Mouse (Mus musculus): ENCODE measurements around the gene Slc26a1.

Slc26a1 gene

DNA sequence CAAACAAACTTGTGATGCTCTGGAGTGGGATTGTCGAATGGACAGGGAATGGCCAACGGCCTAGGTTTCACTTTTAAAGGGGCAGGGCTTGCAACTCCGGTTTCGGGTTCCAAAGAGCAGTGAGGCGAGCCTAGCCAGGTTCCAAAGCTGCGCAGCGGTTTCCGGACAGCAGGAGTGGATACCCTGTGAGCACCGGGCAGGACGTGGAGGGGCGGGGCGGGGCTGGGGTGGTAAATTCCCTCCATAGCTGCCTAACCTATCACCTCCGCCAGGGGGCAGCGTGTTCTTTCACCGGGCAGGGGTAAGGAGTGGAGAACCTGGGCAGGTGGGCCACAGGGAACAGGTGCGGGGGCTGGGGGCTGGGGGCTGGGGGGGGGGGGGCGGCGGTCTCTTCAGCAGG lies 16.9 kb upstream of the Slc26a1 start, which contains the start of gene Fgfrl1:
Gene Fgfrl1, plus strand, starts transcription at position 112 of the 400 bp plus-strand sequence.
- in situ Hi-C loops (cut with MboI, MseI) = no loop called here

DNA sequence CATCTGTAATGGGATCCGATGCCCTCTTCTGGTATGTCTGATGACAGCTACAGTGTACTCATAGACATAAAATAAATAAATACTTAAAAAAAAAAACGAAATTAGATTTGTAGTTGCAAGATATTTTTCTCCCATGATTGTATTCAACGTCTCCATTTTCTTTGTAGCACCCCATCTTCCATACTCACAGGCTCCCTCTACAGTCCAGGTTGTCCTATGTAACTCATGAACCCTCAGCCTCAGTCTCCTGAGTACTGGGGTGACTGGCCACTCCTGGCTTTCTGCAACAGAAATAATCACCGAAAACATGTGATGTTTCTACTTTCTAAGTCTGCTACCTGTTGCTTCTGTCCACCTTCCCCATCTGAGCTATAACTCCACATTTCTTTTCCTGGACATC lies 15.8 kb upstream of the Slc26a1 start:
- in situ Hi-C loops (cut with MboI, MseI) = no loop called here

GRCm38 (mm10) chr5:108689091-108689490 lies 13.7 kb upstream of the Slc26a1 start:
- in situ Hi-C loops (cut with MboI, MseI) = no loop called here

DNA sequence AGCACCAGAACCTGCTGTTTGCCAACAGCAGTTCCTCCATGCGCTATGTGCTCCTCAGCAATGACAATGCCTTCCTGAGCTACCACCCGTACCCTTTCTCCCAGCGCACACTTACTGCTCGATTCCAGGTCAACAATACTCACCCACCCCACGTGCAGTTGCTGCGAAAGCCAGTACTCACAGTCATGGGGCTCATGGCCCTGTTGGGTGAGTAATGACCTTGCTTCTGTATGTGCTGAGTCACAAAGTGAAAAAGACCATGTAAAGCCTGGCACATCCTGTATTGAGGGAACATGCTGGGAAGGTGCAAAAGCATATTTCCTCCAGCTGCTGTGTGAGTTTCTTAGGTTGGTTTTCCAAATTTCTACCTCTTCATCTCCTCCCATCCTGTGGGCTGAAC lies 5.5 kb upstream of the Slc26a1 start:
- in situ Hi-C loops (cut with MboI, MseI) = no loop called here

- in situ Hi-C loops (cut with MboI, MseI) = no loop called here
Measured at GRCm38 (mm10) chr5:108679909-108680308, 4.5 kb upstream of the Slc26a1 start.

- in situ Hi-C loops (cut with MboI, MseI) = no loop called here
Measured at GRCm38 (mm10) chr5:108678296-108678854, 3.0 kb upstream of the Slc26a1 start.

- in situ Hi-C loops (cut with MboI, MseI) = no loop called here
Measured at GRCm38 (mm10) chr5:108677605-108678295, 2.4 kb upstream of the Slc26a1 start.

GRCm38 (mm10) chr5:108676772-108677498 lies 1.6 kb upstream of the Slc26a1 start:
- in situ Hi-C loops (cut with MboI, MseI) = no loop called here

GRCm38 (mm10) chr5:108674624-108675023 lies 745 bp downstream of the Slc26a1 start:
- in situ Hi-C loops (cut with MboI, MseI) = no loop called here

DNA sequence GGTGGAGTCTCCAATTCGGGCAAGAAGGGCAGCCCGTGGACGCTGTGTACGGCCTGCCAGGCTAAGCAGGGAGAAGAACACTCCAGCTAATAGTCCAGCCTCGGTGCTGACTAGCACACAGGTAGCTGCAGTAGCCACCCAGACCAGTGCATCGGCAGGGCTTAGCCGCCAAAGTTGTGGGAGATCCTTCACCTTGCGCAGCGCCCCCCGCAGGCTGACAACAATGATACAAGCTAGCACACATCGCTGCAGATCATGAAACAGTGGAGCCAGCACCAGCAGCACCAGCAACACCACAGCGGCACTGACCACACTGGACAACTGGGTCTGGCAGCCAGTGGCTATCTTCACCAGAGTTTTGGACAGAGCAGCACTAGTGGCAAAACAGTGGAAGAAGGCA lies 3.6 kb downstream of the Slc26a1 start:
- in situ Hi-C loops (cut with MboI, MseI) = no loop called here

DNA sequence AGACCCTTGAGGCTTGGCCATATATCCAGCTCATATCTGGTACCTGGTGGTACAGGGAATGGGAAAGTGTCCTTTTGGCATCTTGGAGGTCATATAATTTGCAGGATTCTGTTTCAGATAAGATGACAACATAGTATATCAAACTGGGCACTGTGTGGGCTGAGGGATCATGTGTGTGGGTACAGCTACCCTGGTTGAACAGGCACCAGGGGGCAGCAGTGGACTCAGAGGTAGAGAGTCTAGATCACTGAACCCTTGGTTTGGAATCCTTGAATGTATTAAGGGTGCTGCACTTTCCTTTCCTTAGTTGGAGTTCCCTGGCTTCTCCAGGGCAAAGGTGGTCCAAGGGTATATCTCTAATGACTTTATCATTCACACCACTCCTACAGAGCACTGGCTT lies 4.6 kb downstream of the Slc26a1 start:
- in situ Hi-C loops (cut with MboI, MseI) = no loop called here

- in situ Hi-C loops (cut with MboI, MseI) = no loop called here
Measured at GRCm38 (mm10) chr5:108669986-108670385, 5.4 kb downstream of the Slc26a1 start.

DNA sequence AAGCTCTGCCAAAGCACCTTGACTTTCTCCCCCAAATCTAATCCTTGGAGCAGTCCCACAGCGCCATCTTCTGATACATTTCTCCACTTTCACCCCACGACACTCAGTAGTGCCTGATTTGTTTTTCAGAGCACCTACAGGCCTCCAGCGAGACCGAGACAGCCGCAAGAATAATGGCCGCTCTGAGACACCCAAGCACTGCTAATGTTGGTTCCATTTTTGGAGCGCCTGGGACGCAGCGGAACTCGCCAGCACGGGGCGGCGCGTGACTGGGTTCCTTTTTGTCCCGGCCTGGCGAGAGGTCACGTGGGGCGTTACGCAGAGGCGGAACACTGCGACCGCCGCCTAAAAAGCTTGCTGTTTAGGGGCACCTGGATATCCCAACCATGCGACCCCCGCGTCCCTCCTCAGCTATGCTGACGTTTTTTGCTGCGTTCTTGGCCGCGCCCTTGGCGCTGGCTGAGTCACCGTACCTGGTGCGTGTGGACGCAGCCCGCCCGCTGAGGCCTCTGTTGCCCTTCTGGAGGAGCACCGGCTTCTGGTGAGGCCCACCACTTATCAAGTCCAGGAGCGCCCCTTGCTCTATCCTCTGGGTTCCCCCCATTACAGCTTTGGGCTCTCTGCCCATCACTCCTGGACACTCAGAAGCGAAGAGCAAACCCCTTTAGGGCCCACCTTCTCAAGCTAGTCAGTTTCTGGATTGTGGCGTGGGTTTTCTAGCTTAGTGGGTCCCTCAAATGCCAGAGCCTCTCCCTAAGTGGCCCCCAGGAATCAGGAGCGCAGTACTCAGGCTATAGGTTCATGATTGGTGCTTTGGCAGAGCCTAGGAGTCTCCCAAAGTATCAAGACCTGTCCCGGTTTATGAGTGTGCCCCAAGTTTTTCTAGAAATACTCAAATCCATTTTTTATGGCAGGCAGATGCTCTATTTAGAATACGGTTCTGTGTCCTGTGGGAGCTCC lies 6.1 kb downstream of the Slc26a1 start, which contains the start of gene Dgkq:
Gene Dgkq, minus strand, starts transcription at position 696 of the 960 bp plus-strand sequence.
- in situ Hi-C loops (cut with MboI, MseI) = no loop called here

DNA sequence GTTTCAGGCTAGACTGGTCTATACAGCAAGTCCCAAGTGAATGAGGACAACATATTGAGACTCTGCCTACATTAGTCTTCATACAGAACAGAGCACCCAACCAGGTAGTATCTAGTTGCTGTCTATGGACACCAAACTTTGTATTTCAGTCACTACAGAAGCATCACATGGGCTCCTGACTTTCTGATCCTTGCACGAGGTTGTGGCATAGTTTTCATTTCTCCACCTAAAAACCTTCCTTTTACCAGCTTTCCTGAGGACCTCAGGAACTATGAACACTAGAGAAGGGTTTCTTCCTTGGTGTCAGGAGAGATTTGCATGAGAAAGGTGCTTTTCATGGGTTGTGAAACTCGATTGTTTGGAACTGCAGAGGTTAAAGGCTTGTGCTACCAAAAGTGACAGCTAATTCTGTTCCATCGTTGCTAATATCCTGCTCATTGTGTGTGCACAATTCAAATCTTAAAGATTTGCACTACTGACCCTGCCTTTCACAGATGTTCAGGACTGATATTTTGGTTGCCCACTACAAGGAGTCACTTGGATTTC lies 6.9 kb downstream of the Slc26a1 start:
- in situ Hi-C loops (cut with MboI, MseI) = no loop called here

DNA sequence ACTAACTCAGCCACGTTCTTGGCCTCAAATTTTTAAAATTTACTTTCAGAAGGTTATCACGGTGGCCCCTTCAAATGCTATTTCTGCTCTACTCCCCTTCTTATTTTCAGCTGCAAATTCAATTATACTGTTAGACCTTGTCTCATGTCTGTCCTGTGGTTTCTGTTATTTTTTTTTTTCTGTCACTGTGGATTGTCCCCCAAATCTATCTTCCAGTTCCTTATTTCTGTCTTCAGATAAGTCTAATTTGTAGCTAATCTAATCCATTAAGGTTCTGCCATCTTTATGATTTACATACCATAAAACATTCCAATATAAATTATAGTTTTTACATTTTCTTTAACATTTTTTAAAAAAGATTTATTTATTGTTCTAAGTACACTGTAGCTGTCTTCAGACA lies 8.0 kb downstream of the Slc26a1 start:
- in situ Hi-C loops (cut with MboI, MseI) = no loop called here

- in situ Hi-C loops (cut with MboI, MseI) = no loop called here
Measured at GRCm38 (mm10) chr5:108665066-108665465, 10.3 kb downstream of the Slc26a1 start.

GRCm38 (mm10) chr5:108662772-108663171 lies 12.6 kb downstream of the Slc26a1 start:
- in situ Hi-C loops (cut with MboI, MseI) = no loop called here

- in situ Hi-C loops (cut with MboI, MseI) = no loop called here
Measured at GRCm38 (mm10) chr5:108660632-108661268, 14.6 kb downstream of the Slc26a1 start.

DNA sequence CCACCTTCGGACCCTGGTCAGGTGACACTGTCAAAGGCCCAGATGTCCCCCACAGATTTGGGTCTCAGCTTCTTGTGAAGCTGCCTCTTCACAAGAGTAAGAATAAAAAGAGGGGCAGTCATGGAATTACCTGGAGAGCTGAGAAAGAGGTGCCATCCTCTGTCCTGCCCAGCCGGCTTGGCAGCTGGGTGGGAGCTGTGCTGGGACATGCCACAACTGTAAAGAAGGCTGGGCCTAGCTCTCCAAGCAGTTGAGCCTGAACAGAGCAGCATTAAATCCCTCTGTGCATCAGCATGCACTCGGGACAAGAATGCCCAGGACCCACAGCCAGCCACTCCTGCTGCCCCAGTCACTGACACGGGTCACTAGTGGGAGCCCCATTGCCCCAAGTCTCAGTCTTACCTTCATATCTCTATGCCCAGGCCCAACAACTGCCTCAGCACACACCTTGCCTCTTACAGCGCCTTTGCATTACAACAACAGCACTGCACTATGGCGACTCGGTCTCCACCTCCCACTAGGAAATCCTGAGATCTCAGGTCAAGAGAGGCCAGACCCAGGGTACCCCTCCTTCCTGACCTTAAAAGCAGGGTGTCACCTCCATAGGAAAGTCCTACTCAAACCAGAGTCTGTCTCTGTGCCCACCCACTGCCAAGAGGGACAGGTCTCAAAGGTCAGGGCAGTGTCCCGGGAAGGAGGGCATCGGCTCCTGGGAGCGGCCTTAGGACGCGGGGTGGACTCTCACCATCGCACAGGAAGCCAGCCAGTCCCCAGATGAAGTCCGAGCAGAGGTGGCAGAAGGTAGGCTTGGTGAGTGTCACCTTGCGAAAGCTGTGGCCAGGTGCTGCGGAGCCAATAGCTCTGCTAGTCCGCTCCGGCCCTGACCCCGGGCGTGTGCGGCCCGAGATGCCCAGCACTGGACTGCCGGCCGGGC lies 15.4 kb downstream of the Slc26a1 start, which contains the start of gene Idua:
Gene Idua, plus strand, starts transcription at position 634 of the 934 bp plus-strand sequence.
- in situ Hi-C loops (cut with MboI, MseI) = no loop called here

DNA sequence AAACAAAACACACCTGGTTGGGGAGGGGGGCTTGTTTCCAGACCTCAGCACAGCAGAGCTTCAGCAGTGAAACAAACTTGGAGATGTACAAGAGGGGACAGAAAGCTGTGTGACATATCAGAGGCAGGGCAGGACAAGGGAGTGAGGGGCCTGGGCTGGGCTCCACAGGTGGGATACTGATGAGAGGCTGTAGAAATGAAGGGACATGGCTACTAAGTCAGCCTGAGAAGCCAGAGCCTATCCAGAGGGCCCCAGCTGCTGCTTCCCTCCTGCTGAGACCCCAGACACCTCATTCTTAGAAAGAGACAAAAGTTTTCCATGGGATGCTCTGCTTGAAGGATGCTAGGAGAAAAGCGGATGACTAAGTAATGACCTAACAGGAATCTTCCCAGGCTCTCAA lies 16.8 kb downstream of the Slc26a1 start:
- in situ Hi-C loops (cut with MboI, MseI) = no loop called here

All from T-helper 17 cell (primary cell).